Mouse (Mus musculus) kidney, embryonic 16.5 days (tissue): Measurements from ENCODE around the gene Anp32a. TPM values are rescaled to one million over a fixed set of nuclear protein-coding genes. Genes with fewer than 3 reads are reported as not detected.

Source experiments
- ATAC-seq: fragments of 200-750 bp; cut with Nextera tagmentation; 2 replicates; pipeline ENCODE4 v1.8.0; 2017; ENCODE audit warnings: moderate TSS enrichment; ENCODE audit not compliant: low FRiP score, low TSS enrichment
- H3K27ac ChIP-seq: fragments of 300-500 bp; sonication (generic); 2 replicates; pipeline ENCODE4 v1.5.1; 2014; ENCODE audit warnings: low read length
- H3K27me3 ChIP-seq: fragments of 300-500 bp; sonication (generic); 2 replicates; pipeline ENCODE4 v1.6.1; 2014; ENCODE audit warnings: low read length, control low read depth, mixed read lengths; ENCODE audit not compliant: insufficient read depth
- H3K36me3 ChIP-seq: fragments of 300-500 bp; sonication (generic); 2 replicates; pipeline ENCODE4 v1.6.1; 2014; ENCODE audit warnings: low read length, control low read depth, mixed read lengths; ENCODE audit not compliant: insufficient read depth
- H3K4me1 ChIP-seq: fragments of 300-500 bp; sonication (generic); 2 replicates; pipeline ENCODE4 v1.6.1; 2014; ENCODE audit warnings: low read length, control low read depth, mixed read lengths; ENCODE audit not compliant: insufficient read depth
- H3K4me2 ChIP-seq: fragments of 300-500 bp; sonication (generic); replicated peaks from 2 replicates; pipeline ENCODE4 v1.6.1; 2014; ENCODE audit warnings: low read depth, low read length
- H3K4me3 ChIP-seq: fragments of 300-500 bp; sonication (generic); 2 replicates; pipeline ENCODE4 v1.5.1; 2014; ENCODE audit warnings: mild to moderate bottlenecking, low read length
- H3K9ac ChIP-seq: fragments of 300-500 bp; sonication (generic); replicated peaks from 2 replicates; pipeline ENCODE4 v1.6.1; 2014; ENCODE audit warnings: low read length
- H3K9me3 ChIP-seq: fragments of 300-500 bp; sonication (generic); 2 replicates; pipeline ENCODE4 v1.6.1; 2016; ENCODE audit warnings: low read length, control low read depth
- WGBS: fragments of 180-500 bp; shearing (Covaris S2); extraction: QIAGEN DNeasy Blood & Tissue Kit; methylation state at CpG from one replicate; pipeline ENCODE4 v1.1.7; 2014; 5-methylcytosine and 5-hydroxymethylcytosine counted together
- polyA plus RNA-seq: library from polyadenylated mRNA; unstranded; fragments of >200 nt; fragmentation: Nextera tagmentation; extraction: Ambion mirVana; gene quantifications from 2 replicates; pipeline ENCODE4 v1.2.1, GENCODE M21; 2015

The Anp32a gene
- polyA plus RNA-seq, 1 experiment from 2014 or later = 196 TPM

DNA sequence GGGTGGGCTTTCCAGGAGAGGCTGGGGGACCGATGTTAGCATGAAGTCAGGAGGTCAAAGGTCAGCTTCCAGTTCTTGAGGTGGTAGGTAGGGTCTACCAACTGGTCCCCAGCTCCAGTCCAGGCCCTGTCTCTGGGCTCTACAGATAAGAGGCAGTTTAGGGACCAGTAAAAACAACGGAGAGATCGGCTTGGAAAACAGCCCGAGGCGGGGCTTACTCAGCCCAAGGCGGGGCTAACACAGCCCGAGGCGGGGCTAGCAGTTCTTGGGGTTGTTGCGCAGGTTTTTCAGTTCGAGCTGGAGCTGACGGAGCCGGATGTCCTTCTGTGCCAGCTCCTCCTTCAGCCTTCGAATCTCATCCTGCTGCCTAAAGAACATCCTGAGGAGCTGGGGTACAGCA, 79.9 kb downstream of the Anp32a start:
- Histone ChIP-seq H3K9ac (peak overlapping the region; percentile 57), H3K27me3 (no peaks in the 10 kb centered on the region), H3K4me3 (peak overlapping the region; percentile 31), H3K9me3 (no peaks in the 10 kb centered on the region), H3K4me2 (peak overlapping the region; percentile 55), H3K27ac (peak overlapping the region; percentile 75), H3K36me3 (peaks cover 10% of the 10 kb centered on the region; the same call in 1 of the 2 replicates), H3K4me1 (peaks cover 14% of the 10 kb centered on the region)
- ATAC-seq = peak; percentile 69
- WGBS = 2% methylated on average over 13 of the region's 13 CpGs

DNA sequence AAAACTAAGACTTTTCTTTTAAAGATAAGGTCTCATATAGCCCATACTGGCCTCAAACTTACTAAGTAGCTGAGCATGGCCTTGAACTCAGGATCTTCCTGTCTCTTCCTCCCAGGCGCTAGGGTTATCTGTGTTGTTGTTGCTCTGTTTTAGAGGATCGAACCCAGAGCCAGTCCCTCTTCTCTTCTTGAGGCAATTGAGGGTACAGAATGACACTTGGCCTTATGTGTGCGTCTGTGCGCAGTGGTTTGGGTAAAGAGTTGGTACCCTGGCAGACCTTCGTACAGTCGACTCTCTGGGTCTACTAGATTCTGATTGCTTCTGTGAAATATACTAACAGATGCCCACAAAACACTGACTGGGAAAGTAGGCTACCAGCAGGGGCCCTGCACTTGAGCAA, 80.8 kb downstream of the Anp32a start:
- H3K36me3 ChIP-seq = peaks cover 10% of the 10 kb centered on the region; the same call in 1 of the 2 replicates
- 98% methylated on average over 6 of the region's 6 CpGs for WGBS
- H3K4me3 ChIP-seq = no peak overlapping the region
- H3K27me3 ChIP-seq = no peaks in the 10 kb centered on the region
- no peaks in the 10 kb centered on the region for H3K9me3 ChIP-seq
- H3K4me1 ChIP-seq = peaks cover 19% of the 10 kb centered on the region
- H3K27ac ChIP-seq = no peak overlapping the region
- no peak overlapping the region for H3K4me2 ChIP-seq
- ATAC-seq = no peak
- no peak overlapping the region for H3K9ac ChIP-seq

DNA sequence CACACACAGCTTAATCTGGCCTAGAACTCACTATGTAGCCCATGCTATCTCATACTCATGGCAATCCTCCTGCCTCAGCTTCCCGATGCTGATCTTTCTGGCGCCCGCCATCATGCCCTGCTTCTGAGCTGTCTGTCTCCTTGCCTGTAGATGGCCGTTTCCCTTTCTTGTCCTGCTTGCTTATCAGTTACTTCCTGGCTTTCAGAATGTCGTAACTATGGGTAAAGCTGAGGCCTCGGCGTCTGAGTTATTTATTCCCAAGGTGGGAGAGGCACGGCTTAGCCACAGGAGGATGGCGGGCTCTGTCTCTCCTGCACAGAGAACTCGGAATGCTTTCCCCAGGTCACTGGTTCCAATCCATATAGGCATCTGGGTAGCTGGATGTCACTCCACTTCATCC, 81.8 kb downstream of the Anp32a start:
- Histone ChIP-seq H3K36me3 (peaks cover 10% of the 10 kb centered on the region; the same call in 1 of the 2 replicates), H3K27ac (no peak overlapping the region), H3K9ac (no peak overlapping the region), H3K4me1 (peaks cover 19% of the 10 kb centered on the region), H3K27me3 (no peaks in the 10 kb centered on the region), H3K9me3 (no peaks in the 10 kb centered on the region), H3K4me2 (no peak overlapping the region), H3K4me3 (no peak overlapping the region)
- no peak for ATAC-seq
- 80% methylated on average over 10 of the region's 10 CpGs for WGBS

DNA sequence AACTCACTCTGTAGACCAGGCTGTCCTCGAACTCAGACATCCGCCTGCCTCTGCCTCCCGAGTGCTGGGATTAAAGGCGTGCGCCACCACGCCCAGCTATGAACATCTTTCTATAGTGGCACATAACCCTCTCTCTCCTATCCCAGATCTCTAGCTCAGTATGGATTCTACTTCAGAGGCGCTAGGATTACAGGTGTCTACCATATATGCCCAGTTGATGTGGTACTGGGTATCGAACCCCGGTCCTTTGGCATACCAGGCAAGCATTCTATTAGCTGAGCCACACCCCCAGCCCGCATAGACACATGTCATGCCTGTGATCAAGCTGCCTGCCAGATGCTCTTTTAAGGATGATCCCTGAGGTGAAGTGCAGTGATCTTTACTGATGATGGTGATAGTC, 82.8 kb downstream of the Anp32a start:
- Histone ChIP-seq H3K9ac (no peak overlapping the region), H3K27me3 (no peaks in the 10 kb centered on the region), H3K36me3 (peaks cover 10% of the 10 kb centered on the region; the same call in 1 of the 2 replicates), H3K4me1 (peaks cover 19% of the 10 kb centered on the region), H3K4me2 (no peak overlapping the region), H3K27ac (no peak overlapping the region), H3K9me3 (no peaks in the 10 kb centered on the region), H3K4me3 (no peak overlapping the region)
- WGBS = 96% methylated on average over 10 of the region's 10 CpGs
- ATAC-seq = no peak

DNA sequence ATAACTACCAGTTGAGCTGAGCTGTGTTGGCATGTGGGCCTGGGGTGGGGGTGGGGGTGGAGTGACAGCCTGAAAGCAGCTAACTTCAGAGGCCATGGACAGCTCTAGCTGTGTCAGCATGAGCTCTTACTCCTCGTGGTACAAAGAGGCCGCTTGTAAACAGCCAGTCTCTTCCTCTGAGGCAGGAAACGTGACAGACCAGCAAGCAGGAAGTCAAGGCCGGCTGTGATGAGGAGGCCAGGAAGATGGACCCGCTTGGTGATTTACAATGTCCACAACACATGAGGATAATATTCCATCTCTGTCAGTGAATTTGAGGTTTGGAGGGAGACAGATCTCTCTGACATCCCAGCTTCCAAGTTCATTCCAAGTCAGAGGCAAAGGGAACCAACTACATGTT, 84.2 kb downstream of the Anp32a start:
- Histone ChIP-seq H3K9ac (no peak overlapping the region), H3K36me3 (peaks cover 14% of the 10 kb centered on the region), H3K4me2 (no peak overlapping the region), H3K27me3 (no peaks in the 10 kb centered on the region), H3K9me3 (no peaks in the 10 kb centered on the region), H3K27ac (peak overlapping the region; percentile 70), H3K4me3 (no peak overlapping the region), H3K4me1 (peaks cover 19% of the 10 kb centered on the region)
- no peak for ATAC-seq
- WGBS = 33% methylated on average over 5 of the region's 5 CpGs

DNA sequence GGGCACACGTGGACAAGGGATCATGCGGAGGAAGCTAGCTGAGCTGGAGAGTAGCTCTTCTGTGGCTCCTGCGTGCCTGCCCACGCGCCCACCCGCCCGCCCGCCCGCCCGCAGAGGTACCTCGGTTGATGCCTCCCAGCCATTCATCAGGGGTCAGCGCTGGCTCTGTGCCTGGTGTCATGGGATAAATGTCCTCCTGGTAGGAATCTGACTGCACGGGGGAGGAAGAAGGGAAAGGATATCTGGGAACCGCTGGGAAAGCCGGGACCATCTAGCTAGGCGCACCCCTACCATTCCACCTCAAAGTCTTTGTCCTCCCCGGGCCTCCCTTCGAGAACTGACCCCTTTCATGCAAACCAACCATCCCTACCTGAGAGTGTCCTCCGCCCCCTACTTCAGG, 84.9 kb downstream of the Anp32a start:
- ATAC-seq = no peak
- 55% methylated on average over 19 of the region's 19 CpGs for WGBS

DNA sequence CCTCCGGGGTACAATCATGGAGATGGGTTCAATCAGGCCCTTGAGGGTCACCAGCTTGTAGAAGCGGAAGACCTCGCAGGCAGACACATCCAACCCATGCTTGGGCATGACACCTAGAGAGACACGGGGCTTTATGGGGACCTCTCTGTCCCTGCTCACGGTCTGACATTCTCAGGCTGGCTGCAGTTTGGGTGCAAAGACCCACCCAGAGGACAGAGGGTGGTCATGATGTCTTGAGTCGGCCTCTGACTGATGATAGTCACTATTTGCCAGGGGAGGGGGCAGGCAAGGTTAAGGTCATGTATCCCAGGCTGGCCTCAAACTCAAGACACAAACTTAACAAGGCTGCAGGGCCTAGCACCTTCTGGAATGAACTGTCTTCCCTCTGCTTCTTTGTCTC, 85.4 kb downstream of the Anp32a start:
- Histone ChIP-seq H3K9me3 (no peaks in the 10 kb centered on the region), H3K27me3 (no peaks in the 10 kb centered on the region), H3K4me2 (no peak overlapping the region), H3K9ac (no peak overlapping the region), H3K4me1 (peaks cover 11% of the 10 kb centered on the region), H3K4me3 (no peak overlapping the region), H3K36me3 (peaks cover 15% of the 10 kb centered on the region), H3K27ac (no peak overlapping the region)
- no peak for ATAC-seq
- WGBS = 90% methylated on average over 6 of the region's 6 CpGs

More for the DNA sequence above, 84.9 kb downstream of the Anp32a start:
- Histone ChIP-seq H3K36me3 (peaks cover 15% of the 10 kb centered on the region), H3K27me3 (no peaks in the 10 kb centered on the region), H3K9ac (no peak overlapping the region), H3K4me1 (peaks cover 14% of the 10 kb centered on the region), H3K4me3 (no peak overlapping the region), H3K9me3 (no peaks in the 10 kb centered on the region), H3K4me2 (no peak overlapping the region), H3K27ac (peak overlapping the region; percentile 70)

DNA sequence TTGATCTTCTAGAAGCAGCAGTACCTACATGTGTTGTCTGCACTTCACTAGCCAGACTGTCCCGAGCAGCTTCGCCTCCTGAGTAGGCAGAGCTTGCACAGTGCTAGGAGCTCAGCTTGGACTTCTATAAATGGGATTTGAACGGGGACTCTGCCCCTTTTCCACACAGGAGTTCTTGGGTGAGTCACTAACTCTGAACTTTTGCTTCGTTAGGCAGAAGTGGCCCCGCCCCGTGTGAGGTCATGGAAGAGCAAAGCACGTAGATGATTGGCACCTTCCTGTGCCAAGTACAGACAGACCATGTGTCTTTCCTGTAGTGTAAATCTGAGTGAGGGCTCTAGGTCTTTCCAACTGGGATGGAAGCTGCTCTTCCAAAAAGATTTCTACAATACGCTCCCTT, 85.9 kb downstream of the Anp32a start:
- no peak overlapping the region for H3K27ac ChIP-seq
- no peaks in the 10 kb centered on the region for H3K9me3 ChIP-seq
- 75% methylated on average over 8 of the region's 8 CpGs for WGBS
- H3K4me2 ChIP-seq = no peak overlapping the region
- peaks cover 15% of the 10 kb centered on the region for H3K36me3 ChIP-seq
- no peak overlapping the region for H3K4me3 ChIP-seq
- no peaks in the 10 kb centered on the region for H3K27me3 ChIP-seq
- ATAC-seq = no peak
- peaks cover 11% of the 10 kb centered on the region for H3K4me1 ChIP-seq
- no peak overlapping the region for H3K9ac ChIP-seq

Other genes starting within 250 kb of the Anp32a start
- gene Glce, start 218.6 kb upstream of the Anp32a start, polyA plus RNA-seq = 20.6 and 21.7 TPM in 2 replicates
- gene Spesp1, start 59.1 kb upstream of the Anp32a start, polyA plus RNA-seq = not detected in 2 replicates
- 19.9 and 22.1 TPM in 2 replicates for gene Coro2b, start 195.8 kb downstream of the Anp32a start, polyA plus RNA-seq